Mouse (Mus musculus) testis, adult 2 months (tissue): ENCODE measurements around the gene Sptbn4.

ENCODE experiments used
- CTCF ChIP-seq: fragments of 200-500 bp; IDR thresholded peaks from 2 replicates; pipeline ENCODE4 v1.5.1; 2012; ENCODE audit warnings: low read depth, mild to moderate bottlenecking, inconsistent platforms, low read length, moderate library complexity; ENCODE audit not compliant: control insufficient read depth, insufficient read depth, insufficient replicate concordance
- POLR2A ChIP-seq: fragments of 200-500 bp; IDR thresholded peaks from 2 replicates; pipeline ENCODE4 v1.6.1; 2012; ENCODE audit warnings: low read depth, mild to moderate bottlenecking, inconsistent platforms, low read length, moderate library complexity; ENCODE audit not compliant: control insufficient read depth

- TF ChIP-seq POLR2A (no peak), CTCF (no peak)
These were observed 88.3 kb downstream of the Sptbn4 start for GRCm38 (mm10) chr7:27359162-27359561.
